Mouse (Mus musculus): ENCODE data around the gene Pecam1.

DNA sequence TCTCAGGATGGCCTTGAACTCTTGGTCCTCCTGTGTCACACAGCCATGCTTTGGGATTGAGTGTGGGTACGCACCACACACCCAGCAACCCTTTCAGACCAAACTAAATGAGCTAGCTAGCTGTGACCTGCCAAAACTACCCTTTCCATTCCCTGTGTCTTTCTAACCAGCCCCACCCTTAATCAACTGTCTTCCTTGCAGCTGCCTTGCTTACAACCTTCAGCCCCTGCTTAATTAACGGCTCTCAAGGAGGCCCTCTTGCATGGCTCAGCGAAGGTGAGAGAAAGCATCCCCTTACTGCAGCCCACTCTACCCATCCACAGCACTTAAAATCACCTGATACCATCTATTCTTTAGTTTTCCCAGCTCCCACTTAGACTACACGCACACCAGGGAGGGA lies 73.1 kb downstream of the Pecam1 start:
- TF ChIP-seq CTCF (IDR thresholded peaks at IDR 0.05; ENCODE audit: insufficient read depth, low read depth, low read length) (no peak), POLR2A (IDR thresholded peaks at IDR 0.05; ENCODE audit: insufficient read depth, low read depth, low read length) (no peak)

Data from olfactory bulb, adult 2 months (tissue).